Mouse (Mus musculus) cerebellum, postnatal 14 days (tissue): ENCODE results near the gene Sarm1.

Source experiments
- DNase-seq, 2 experiments: peaks; one replicate each; pipeline ENCODE4 v3.0.0; 2021; ENCODE audit warnings: mixed read lengths in 2 of 2

Sarm1 gene

DNA sequence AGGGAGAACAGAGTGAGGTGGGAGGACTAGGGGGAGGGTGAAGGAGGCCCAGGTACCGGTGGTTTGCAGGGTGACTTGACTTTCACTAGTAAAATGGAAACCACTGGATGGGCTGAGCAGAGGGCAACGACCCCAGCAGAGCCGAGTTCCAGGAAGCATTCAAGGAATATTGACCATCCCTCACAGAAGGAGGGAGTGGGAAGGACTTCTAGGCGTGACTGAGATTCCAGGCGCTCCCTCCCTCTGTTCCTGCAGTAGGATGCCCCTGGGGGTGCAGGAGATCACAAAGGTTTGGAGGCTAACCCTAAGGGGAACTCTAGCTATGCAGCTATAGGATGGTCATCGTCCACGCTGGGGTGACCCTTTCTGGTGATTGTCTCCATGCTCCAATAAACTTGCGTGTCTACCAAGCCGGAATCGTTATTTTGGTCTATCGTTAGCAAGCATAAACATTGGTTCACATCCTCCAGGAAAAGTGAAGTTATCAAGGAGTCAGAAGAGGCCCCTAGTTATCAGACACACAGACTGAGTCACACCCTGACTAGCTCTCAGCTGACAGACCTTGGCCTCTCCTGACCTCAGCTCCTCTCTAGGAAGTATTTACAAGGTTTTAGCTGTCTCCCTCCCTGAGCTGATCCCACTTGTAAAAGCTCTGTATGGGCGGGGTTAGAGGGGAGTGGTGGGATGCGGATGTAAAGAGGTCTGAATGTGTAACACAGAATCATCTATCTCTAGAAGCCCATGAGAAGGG, 34.1 kb downstream of the Sarm1 start:
- DNase-seq, result no peak

DNA sequence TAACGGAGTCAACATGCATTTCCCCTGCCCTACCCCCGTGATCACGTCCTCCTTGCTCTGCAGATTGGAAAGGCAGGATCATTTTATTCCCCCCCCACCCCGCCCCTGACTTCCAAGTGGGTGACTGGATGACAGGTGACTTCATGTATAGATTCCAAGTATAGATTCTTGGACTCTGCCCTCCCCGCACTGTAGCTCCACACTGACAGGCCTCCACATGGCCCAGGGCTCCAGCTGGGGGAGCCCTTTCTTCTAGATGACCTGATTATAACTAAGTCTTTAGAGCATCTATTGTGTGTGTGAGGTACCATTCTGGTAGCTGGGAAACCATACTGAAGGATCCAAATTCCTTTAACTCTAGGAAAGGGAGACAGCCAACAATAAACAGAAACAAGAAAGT, 34.9 kb downstream of the Sarm1 start:
- DNase-seq, result no peak

DNA sequence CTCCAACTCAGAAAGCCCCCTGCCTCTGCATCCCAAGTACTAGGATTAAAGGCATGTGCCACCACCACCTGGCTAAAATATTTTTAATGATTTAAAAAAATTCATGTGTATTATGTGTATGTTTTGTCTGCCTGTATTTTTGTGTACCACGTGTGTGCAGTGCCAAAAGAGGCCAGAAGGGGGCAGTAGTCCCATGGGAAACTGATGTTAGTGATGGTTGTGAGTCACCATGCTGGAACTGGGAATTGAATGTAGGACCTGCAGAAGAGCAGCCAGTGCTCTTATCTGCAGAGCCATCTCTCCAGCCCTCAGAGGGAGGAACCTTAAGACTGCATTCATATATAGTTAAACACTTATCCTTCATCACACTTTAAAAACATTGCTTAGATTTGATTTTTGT, 35.7 kb downstream of the Sarm1 start:
- peak in 1 of 2 experiments; percentile 27 for DNase-seq

DNA sequence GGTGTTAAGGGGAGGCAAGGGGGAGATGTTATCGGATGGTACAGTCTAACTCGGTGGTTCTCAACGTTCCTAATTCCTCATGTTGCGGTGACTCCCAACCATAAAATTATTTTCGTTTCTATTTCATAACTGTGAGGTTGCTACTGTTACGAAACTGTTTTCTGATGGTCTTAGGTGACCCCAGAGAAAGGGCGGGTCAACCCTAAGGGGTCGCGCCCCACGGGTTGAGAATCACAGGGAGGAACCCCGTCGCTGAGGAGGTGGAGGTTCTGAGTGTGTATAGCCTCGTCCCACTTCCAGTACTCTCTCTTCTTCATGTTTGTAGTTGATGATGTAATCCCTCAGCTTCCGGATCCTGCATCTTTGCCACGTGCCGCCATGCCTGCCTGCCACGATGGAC, 38.8 kb downstream of the Sarm1 start:
- no peak for DNase-seq

DNA sequence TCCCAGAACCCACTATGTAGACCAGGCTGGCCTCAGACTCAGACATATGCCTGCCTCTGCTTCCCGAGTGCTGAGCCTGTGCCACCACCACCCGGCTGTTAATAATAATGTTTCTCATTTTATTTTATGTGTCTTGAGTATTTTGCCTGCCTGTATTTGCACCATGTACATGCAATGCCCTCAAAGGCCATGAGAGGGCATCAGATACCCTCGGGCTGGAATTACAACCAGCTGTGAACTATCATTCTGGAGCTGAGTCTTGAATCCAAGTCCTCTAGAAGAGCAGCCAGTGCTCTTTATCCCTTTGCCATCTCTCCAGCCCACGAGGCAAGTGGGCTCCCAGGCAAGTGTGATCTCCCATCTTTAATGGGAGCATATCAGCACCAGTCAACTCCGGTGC, 42.2 kb downstream of the Sarm1 start:
- DNase-seq, result peak; percentile 27 to 44

DNA sequence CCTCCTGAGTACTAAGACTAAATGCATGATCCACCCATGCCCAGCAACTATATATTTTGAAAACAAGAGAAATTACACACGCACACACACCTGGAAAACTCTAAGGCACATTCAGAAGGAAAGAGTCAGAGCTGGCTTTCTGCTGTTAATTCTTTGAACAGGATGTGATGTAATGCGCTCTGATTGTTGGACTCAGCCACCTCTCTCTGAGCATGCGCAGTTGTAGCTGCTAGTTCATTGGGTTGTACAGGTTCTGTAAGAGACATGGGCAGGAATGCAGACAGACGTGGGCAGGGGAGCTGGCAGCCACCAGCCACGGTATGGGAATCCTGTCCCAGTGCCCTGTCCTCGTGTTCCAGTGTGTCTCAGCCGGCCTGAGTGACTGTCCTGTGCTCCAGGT, 43.3 kb downstream of the Sarm1 start:
- DNase-seq, result no peak

DNA sequence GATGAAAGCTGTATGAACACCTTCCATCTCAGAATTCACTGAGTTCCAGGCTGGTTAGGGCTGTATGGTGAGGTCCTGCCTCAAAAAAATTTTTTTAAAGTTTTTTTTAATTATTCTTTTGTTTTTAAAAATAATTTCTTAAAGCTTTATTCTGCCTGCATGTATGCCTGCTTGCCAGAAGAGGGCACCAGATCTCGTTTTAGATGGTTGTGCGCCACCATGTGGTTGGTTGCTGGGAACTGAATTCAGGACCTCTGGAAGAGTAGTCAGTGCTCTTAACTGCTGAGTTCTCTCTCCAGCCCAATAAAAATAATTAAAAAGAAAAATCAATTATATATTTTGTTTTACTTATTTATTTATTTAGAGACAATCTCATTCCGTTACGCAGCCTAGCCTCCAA, 43.9 kb downstream of the Sarm1 start:
- DNase-seq, result peak; percentile 75 to 87

DNA sequence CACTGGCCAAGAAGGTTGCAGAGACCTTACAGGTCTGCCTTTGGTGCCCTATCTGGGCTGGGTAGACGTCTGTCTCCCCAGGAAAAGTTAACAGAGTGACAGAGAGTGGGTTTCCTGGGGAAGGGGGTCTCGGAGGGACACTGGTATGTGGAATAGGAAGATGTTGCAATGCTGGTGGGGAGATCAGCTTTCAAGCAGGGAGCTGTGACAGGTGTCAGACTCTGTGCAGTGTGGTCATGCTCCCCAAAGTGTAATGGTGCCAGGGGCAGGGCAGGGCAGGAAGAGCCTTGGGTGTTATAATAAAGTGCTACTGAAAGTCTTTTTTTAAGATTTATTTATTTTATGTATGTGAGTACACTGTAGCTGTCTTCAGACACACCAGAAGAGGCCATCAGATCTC, 47.2 kb downstream of the Sarm1 start:
- no peak for DNase-seq

DNA sequence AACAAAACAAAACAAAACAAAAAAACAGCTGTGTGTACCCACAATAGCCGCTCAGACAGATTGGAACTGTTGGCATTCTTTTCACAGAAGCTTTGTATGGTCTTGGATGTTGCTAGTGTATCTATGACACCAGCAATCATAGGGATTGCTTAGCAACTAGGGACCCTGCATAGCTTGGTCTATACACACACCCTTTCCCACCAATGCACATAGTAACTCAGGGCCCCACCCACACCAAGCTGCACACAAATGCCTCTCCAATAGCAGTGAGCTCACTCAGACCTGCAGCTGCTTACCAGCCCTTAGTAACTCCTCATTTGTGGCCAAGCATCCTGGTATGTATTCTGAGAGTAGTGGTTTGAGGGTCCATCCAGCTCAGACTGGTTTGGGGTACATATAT, 49.3 kb downstream of the Sarm1 start:
- DNase-seq, result no peak

DNA sequence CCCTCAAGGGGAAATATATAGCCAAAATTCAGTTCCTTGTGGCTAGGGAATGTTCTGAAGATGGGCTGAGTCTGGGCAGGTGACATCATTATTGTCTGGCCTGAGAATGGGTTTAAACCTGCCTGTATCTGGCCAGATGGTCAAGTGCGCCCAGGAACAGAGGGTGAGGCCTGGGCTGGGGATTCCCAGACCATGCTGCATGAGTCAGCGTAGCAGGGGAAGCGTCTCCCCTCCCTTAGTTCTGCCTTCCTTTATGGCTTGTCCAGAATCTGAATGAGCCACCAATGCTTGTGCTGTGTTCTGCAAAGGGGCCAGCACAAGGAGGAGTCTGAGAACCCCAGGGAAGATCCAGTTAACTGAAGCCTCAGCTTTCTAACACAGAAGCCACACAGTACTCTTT, 50.4 kb downstream of the Sarm1 start:
- no peak for DNase-seq

DNA sequence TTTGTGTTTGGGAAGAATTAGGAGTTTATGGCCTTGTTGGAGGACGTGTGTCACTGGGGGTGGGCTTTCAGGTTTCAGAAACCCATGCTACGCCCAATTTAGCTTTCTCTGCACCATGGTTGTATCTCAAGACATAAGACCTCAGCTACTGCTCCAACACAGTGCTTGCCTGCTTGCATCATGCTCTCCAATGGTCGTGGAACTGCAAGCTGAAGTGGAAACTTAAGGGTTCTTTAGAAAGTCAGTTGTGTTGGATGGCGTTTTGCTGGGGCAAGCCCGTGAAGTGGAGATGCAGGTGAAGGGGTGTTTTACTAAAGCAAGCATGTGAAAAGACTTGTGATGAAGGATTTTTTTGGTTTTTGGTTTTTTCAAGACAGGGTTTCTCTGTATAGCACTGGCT, 54.4 kb downstream of the Sarm1 start:
- DNase-seq, result no peak

DNA sequence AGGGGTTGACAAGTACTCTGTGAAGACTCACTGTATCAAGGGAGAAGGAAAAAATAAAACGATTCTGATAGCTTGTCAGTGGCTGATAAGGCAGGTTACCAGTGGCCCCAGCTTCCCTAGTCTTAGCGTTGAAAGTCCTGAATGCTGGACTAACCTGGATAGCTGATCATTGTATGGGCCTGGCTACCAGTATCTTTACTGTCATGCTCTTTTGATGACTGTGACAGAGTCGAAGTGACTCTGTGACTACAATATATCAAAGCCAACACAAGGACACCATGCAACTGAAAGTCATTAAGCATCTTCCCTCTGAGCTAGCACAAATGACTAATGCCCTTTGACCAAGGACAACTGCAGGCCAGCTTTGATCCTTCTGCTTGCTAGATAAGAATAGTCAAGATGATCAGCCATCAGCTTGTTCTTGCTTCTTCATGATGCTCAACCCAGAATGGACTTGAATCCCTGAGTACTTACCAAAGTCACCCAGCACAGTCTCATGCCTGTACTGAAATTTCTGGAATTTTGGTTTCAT, 59.1 kb downstream of the Sarm1 start:
- DNase-seq, result no peak

DNA sequence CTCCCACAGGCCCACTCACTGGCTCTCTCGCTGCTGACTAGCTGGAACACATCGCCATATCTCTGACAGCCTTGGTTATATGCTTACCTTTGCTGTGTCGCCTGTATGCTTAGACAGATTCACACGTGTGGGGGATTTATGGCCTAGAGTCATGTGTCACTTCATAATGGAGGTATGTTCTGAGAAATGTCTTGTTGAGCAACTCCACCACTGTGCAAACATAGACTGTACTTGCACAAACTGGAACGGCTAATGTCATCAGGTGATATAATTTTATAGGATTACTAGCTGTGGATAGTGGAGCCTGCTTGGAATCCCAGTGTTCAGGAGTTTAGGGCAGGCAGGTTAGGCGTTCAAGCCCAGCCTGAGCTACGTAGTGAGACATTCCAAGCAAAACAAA, 60.4 kb downstream of the Sarm1 start:
- DNase-seq, result no peak

DNA sequence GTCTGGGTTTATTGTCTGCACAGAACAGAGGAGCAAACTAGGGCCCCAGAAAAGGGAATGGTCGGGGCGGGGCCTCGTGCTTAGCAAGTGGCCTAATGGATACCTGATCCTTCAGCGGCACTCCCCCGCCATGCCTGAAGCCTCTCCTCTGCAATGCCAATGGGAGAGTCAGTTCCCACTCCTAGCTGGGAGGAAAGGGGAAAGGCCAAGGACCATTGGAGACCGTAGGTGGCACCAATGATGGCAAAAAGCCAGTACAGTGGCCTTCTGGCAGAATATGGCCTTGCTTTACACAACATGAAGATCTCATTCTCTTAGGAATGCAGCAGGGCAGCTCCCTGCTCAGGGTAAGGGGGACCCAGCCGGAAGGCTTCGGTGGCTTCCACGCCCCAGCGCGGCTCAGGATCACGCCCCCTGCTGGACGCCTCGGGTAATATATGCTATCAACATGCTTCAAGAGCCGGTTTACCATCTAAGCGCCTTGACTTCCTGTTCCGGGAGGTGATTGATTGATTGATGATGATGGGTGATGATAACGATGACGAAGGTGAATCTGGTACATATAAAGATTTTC, 61.7 kb downstream of the Sarm1 start:
- peak in 1 of 2 experiments; percentile 56 for DNase-seq

DNA sequence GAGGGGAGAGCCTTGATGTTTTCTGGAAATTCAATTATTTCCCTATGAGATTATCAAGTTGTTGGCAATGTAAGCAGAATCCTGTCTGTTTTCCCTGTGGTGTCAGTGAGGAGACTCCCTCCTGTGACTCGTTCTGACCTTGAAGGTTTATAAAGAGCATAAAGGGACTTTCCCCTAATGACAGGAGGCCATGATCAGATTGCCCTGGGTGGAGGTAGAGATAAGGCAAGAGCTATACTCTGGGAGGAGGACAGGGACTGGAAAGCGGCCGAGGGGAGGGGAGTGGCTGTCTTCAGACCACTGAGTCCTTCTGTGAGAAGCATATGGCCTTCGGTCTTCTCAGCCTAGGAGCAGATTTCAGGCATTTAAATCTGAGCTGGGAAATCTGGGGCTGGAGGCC, 63.5 kb downstream of the Sarm1 start:
- DNase-seq, result no peak

DNA sequence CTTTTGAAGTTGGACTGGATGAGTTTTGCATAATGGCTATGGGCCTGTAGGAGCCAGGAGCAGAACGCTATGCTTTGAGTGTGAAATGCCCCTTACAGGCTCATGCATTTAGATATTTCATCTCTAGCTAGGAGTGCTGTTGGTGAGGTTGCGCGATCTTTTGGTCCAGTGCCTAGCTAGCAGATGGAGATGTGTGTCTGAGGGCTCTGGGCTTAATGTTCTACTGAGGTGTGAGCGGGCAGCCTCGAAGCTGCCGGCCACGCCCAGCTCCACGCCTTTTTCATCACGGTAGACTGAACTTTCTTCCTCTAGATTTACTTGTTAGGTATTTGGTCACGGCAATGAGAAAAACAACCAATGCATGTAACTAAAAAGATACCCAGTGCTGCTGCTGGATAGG, 66.4 kb downstream of the Sarm1 start:
- DNase-seq, result peak; percentile 58 to 65

DNA sequence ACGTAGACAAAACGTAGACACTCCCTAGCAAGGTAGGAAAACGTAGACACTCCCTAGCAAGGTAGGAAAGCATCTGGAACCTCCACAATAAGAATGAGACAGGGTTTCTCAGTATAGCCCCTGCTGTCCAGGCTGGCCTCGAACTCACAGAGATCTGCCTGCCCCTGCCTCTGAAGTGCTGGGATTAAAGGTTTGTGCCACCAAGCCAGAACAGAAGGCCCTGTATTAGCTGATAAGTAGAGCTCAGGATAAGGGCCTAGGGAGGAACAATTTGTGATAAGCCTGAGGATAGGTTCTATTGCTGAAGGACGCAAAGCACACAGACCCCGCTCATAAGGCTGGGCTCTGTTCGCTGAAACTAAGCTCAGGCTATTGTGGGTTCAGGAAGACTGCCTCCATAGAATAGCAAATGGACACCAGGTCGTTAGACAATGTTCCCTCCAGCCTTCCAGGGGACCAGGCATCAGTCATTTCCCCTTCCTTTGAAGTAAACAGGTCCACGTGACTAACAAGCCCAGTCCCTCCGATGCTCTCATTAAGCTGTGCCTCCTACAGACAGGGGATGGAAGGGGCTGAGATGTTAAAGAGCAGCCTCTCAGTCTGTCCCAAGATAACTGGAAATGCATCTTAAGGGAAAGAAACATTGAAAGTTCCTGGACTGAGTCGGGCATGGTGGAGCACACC, 67.2 kb downstream of the Sarm1 start:
- no peak for DNase-seq

DNA sequence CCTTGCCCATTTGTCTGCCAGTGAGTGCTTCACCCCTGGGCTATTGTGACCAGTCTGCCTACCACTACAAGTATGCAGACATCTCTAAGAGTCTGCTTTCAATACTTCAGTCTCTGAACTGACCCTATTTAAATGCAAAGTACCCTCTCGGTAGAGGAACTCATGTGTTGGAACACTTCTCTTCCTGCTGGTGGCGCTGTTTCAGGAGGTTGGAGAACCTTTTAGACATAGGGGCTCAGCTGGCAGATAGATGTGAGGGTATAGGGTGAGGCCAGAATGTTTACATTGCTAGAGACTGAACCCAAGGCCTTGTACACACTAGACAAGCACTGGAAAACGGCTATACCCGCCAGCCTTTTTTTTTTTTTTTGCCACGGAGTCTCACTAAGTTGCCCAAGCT, 69.2 kb downstream of the Sarm1 start:
- no peak for DNase-seq

DNA sequence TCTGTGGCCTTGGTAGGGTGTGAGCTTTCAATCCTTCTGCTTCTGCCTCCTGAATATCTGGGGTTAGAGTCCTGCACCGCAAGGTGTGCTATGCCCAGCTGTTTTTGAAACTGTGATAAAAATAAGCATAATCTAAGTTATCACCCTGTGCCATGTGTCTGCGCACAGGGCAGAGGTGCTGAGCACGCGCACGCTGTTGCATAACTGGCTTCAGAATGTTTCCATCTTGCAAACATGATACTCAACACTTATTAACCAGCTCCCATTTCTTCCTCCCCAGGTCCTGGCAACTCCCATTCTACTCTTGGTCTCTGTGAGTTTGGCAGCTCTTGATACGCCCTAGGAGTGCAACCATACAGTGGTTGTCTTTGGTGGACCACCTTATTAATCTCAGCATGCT, 69.9 kb downstream of the Sarm1 start:
- no peak for DNase-seq

DNA sequence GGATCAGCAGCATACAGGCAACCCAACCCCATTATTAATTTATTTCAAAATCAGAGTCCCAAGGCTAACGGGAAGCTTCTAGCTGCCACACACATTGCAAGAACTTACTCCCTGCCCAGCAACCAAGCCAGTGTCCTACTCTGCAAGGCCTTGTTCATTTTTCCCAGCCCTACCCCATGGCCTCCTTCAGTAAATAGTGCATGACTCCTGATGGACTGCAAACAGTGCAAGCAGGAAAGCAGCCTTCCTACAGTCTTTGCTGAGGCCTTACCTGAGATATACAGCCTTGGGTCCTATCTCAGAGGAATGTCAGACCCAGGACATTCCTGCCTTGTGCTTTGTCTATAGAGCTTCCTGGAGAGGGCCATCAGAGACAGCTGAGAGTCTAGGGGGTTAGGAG, 72.0 kb downstream of the Sarm1 start:
- DNase-seq, result no peak

DNA sequence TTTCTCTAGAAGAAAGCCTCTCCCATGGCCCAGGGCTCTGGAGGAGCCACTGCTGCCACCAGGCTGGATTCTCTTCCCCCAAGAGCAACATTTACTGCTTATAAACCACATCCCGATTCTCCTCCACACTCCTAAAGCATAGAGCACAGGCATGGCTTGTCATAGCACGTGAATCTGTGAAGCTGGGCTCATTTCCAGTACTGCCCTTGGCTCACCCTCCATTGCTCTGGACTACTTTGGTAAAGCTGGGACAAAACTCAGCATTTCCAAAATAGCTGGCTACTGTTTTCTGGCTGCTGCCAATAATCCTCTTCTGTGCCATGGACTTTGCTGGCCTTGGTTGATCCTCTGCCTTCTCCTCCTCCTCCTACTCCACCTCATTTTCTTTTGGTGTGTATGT, 73.2 kb downstream of the Sarm1 start:
- peak; percentile 50 to 53 for DNase-seq
